Mouse (Mus musculus) layer of hippocampus, postnatal 14 days (tissue): ENCODE measurements around the gene Olfr110. TPM values are rescaled to one million over a fixed set of nuclear protein-coding genes. Genes with fewer than 3 reads are reported as not detected.
A peak's percentile ranks its signal among the peaks of the same experiment; 100 is the strongest.
"Not testable (repeated sequence)": the region's sequence is repeated elsewhere in the genome, so short reads cannot be mapped to it uniquely, and the experiment has no call there.

ENCODE experiments used
- DNase-seq, 2 experiments: peaks; one replicate each; pipeline ENCODE4 v3.0.0; 2021 to 2022; ENCODE audit warnings: low spot score in 2 of 2, mixed read lengths in 1 of 2
- long read RNA-seq, 2 experiments: library from polyadenylated mRNA; stranded (forward); transcript quantifications; one replicate each; pipeline ENCODE4 v2.0.0; 2021
- total RNA-seq, 2 experiments: library from RNA; stranded (reverse); gene quantifications; 2 replicates each; pipeline ENCODE4 v1.2.3; 2021

The Olfr110 gene
- total RNA-seq: not detected
- long read RNA-seq, experiment 1: 0 reads
- long read RNA-seq, experiment 2: 0 reads

GRCm38 (mm10) chr17:37491930-37492518 lies at the start of gene Olfr110:
Gene Olfr110 (plus strand): TSS chr17:37492468.
- peak in 1 of 2 experiments; percentile 10 for DNase-seq

- no peak for DNase-seq
Measured at GRCm38 (mm10) chr17:37445180-37445579, 47.1 kb upstream of the Olfr110 start, which contains the start of gene Olfr108. Gene Olfr108 (plus strand): TSS chr17:37445480.

- no peak for DNase-seq
Measured at GRCm38 (mm10) chr17:37458616-37459015, 33.7 kb upstream of the Olfr110 start, which contains the start of gene Olfr109. Gene Olfr109 (plus strand): TSS chr17:37458916.

GRCm38 (mm10) chr17:37483452-37483851 lies 8.8 kb upstream of the Olfr110 start, which contains the start of gene H2-M2:
Gene H2-M2 (minus strand): TSS chr17:37483552.
- no peak for DNase-seq

- DNase-seq: no peak
Measured at GRCm38 (mm10) chr17:37507730-37508129, 15.5 kb downstream of the Olfr110 start, which contains the start of gene Olfr111. Gene Olfr111 (plus strand): TSS chr17:37508030.

- DNase-seq: not testable (repeated sequence)
Measured at GRCm38 (mm10) chr17:37524612-37525011, 32.3 kb downstream of the Olfr110 start.

GRCm38 (mm10) chr17:37525427-37525826 lies 33.2 kb downstream of the Olfr110 start:
- DNase-seq: not testable (repeated sequence)

- DNase-seq: no peak
Measured at GRCm38 (mm10) chr17:37535173-37535572, 42.9 kb downstream of the Olfr110 start.

- not testable (repeated sequence) for DNase-seq
Measured at GRCm38 (mm10) chr17:37538416-37538815, 46.1 kb downstream of the Olfr110 start.

GRCm38 (mm10) chr17:37541454-37542119 lies 49.3 kb downstream of the Olfr110 start:
- DNase-seq: no peak

- DNase-seq: no peak
Measured at GRCm38 (mm10) chr17:37543800-37544435, 51.6 kb downstream of the Olfr110 start.

Other genes starting within 250 kb of the Olfr110 start
- gene Olfr98, start 228.7 kb upstream of the Olfr110 start, total RNA-seq: not detected
- 1 to 10 TPM; 2.2 to 2.5 TPM for gene H2-M3, start 222.2 kb upstream of the Olfr110 start, total RNA-seq
- not detected for gene Olfr99, start 209.0 kb upstream of the Olfr110 start, total RNA-seq
- gene Olfr101, start 188.2 kb upstream of the Olfr110 start, total RNA-seq: not detected
- gene Olfr102, start 175.4 kb upstream of the Olfr110 start, total RNA-seq: not detected
- gene Olfr103, start 152.8 kb upstream of the Olfr110 start, total RNA-seq: not detected
- gene Olfr104-ps, start 132.9 kb upstream of the Olfr110 start, total RNA-seq: not detected
- not detected for gene Olfr105-ps, start 113.4 kb upstream of the Olfr110 start, total RNA-seq
- gene Olfr106-ps, start 102.1 kb upstream of the Olfr110 start, total RNA-seq: not detected
- gene Olfr107, start 93.2 kb upstream of the Olfr110 start, total RNA-seq: under 1 TPM in 1 of 2 experiments, not detected in 1; 0.10 TPM
- not detected for gene Olfr108, start 47.0 kb upstream of the Olfr110 start, total RNA-seq
- gene Olfr109, start 33.6 kb upstream of the Olfr110 start, total RNA-seq: not detected
- gene H2-M2, start 8.9 kb upstream of the Olfr110 start, total RNA-seq: not detected
- gene Olfr111, start 15.6 kb downstream of the Olfr110 start, total RNA-seq: not detected
- gene Olfr112, start 77.0 kb downstream of the Olfr110 start, total RNA-seq: not detected
- gene Olfr113, start 85.2 kb downstream of the Olfr110 start, total RNA-seq: not detected
- not detected for gene Olfr114, start 100.3 kb downstream of the Olfr110 start, total RNA-seq
- gene Olfr115, start 134.6 kb downstream of the Olfr110 start, total RNA-seq: not detected
- gene Olfr116, start 134.7 kb downstream of the Olfr110 start, total RNA-seq: not detected
- not detected for gene Olfr117, start 171.3 kb downstream of the Olfr110 start, total RNA-seq
- gene Olfr118, start 174.5 kb downstream of the Olfr110 start, total RNA-seq: not detected
- not detected for gene Olfr119, start 204.1 kb downstream of the Olfr110 start, total RNA-seq
- gene Olfr120, start 229.3 kb downstream of the Olfr110 start, total RNA-seq: not detected